Mouse (Mus musculus) right cerebral cortex, postnatal 14 days (tissue): ENCODE measurements around the gene Gm28710.

ENCODE experiments used
- DNase-seq: peaks from one replicate; pipeline ENCODE4 v3.0.0; 2022

The Gm28710 gene

GRCm38 (mm10) chr5:16791243-16791860 is at the start of gene Gm28710:
Gene Gm28710 (plus strand): TSS chr5:16791810.
- DNase-seq: no peak

GRCm38 (mm10) chr5:16777176-16777575 is 14.4 kb upstream of the Gm28710 start:
- DNase-seq: no peak

GRCm38 (mm10) chr5:16778610-16779172 is 12.9 kb upstream of the Gm28710 start:
- no peak for DNase-seq

GRCm38 (mm10) chr5:16785627-16786026 is 6.0 kb upstream of the Gm28710 start:
- DNase-seq: no peak

GRCm38 (mm10) chr5:16794972-16795371 is 3.4 kb downstream of the Gm28710 start:
- DNase-seq: no peak

GRCm38 (mm10) chr5:16802726-16803125 is 11.1 kb downstream of the Gm28710 start:
- DNase-seq: no peak

- DNase-seq: no peak
These were observed 47.4 kb downstream of the Gm28710 start for GRCm38 (mm10) chr5:16838991-16839390.

GRCm38 (mm10) chr5:16869309-16869915 is 77.8 kb downstream of the Gm28710 start:
- peak; percentile 58 for DNase-seq

- no peak for DNase-seq
These were observed 102.6 kb downstream of the Gm28710 start for GRCm38 (mm10) chr5:16894161-16894560.

- no peak for DNase-seq
These were observed 128.2 kb downstream of the Gm28710 start for GRCm38 (mm10) chr5:16919791-16920190.

- DNase-seq: no peak
These were observed 130.9 kb downstream of the Gm28710 start for GRCm38 (mm10) chr5:16922473-16922872.
